Comparison of ENCODE assay signal across 12 mouse cellular contexts in the genomic region with DNA sequence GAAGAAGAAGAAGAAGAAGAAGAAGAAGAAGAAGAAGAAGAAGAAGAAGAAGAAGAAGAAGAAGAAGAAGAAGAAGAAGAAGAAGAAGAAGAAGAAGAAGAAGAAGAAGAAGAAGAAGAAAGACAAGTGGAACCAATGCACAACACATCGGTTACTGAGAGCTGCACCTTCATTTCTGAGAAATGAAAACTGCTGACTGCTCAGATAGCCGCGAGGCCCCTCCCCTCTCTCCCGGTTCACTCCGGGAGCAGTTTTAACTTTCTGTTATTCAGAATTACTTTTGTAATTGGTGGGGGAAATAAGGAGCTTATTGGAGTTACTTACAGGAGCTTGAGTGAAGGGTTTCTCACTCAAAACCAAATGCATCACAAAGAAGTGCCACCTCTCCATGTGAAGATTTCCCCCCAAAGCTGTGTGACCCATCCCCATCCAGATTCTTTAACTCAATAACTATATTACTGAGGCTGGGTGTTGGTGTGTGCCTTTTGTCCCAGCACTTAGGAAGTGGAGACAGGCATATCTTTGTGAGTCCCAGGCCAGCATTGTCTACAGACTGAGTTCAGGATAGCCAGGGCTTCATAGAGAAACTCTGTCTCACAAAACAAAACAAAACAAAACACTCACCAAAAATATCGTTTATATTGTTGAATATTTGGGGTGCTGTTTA. TPM values are rescaled to one million over a fixed set of nuclear protein-coding genes. Genes with fewer than 3 reads are reported as not detected.
DNase-seq lines count a peak whose midpoint lies in the region; TF ChIP-seq lines count a peak whose summit lies in the region.
"Had no signal": no experiment of that assay in that cellular context is flagged by ENCODE, and none has a peak within 500 bp of the region (broad histone marks: within the 10 kb centered on the region; RNA-seq: fewer than 3 reads in every experiment).

No protein-coding gene starts in this region.

- no peak for TF ChIP-seq RAD21 in CH12.LX (IDR thresholded peaks at IDR 0.05; ENCODE audit: low read depth, low read length)

- dilution Hi-C loops in CH12.LX (cut with MboI; ENCODE audit: extremely low pct_ligation_motif_present, extremely low pct_unique_long_range_greater_than_20kb, low sequenced_read_pairs): no loop called here

- H3K9ac ChIP-seq in CH12.LX (ENCODE audit: insufficient read depth, low read depth): no peak overlapping the region
- H3K9ac ChIP-seq: limb, embryonic 13.5 days had no signal

- H3K79me2 ChIP-seq in CH12.LX (replicated peaks; ENCODE audit: control insufficient read depth, extremely low read depth, insufficient read depth, poor library complexity, severe bottlenecking): no peaks in the 10 kb centered on the region

- in situ Hi-C loops in CH12.LX (cut with MboI; ENCODE audit: low pct_ligation_motif_present, low pct_unique_long_range_greater_than_20kb, low sequenced_read_pairs): no loop called here

- DNase-seq in CH12.LX (ENCODE audit: extremely low read depth) (no peak), liver (peak; percentile 74)
- peak; percentile 52 for DNase-seq in c-Kit-negative CD71-positive TER-119-positive erythroid progenitor cells, embryonic 14.5 days (ENCODE audit: low read depth, low spot score)
- peak; percentile 12 for DNase-seq in naive thymus-derived CD4-positive, alpha-beta T cell, adult 2 months (ENCODE audit: low read depth)
- DNase-seq in left cerebral cortex, adult 9 months (ENCODE audit: low spot score in 2 of 2): no peak
- no peak for DNase-seq in frontal cortex, adult 2 months (ENCODE audit: extremely low spot score in 1 of 2, low spot score in 1 of 2)
- no peak for DNase-seq in embryo, embryonic 11 days
- DNase-seq: cerebellum, postnatal 10 days; right cerebral cortex, adult 18-20 months had no signal

- H3K9me3 ChIP-seq in CH12.LX (replicated peaks; ENCODE audit: low read length): peaks cover 30% of the 10 kb centered on the region
- H3K9me3 ChIP-seq: limb, embryonic 13.5 days had no signal

- peaks cover 6 to 37% of the 10 kb centered on the region in 2 experiments; a peak in 3 of 4 replicates for H3K4me1 ChIP-seq in CH12.LX (ENCODE audit: control insufficient read depth in 1 of 2, insufficient read depth in 2 of 2)
- H3K4me1 ChIP-seq: limb, embryonic 13.5 days had no signal

- no peak for TF ChIP-seq EP300 in CH12.LX (IDR thresholded peaks at IDR 0.05; ENCODE audit: low read length)

- H3K36me3 ChIP-seq in CH12.LX (replicated peaks in 1 of 2; ENCODE audit: control insufficient read depth in 1 of 2, insufficient read depth in 1 of 2, low read length in 1 of 2): no peaks in the 10 kb centered on the region
- H3K36me3 ChIP-seq: limb, embryonic 13.5 days had no signal

- TF ChIP-seq CTCF in CH12.LX (conservative IDR thresholded peaks at IDR 0.05 in 1 of 2, IDR thresholded peaks at IDR 0.05 in 1 of 2; ENCODE audit: low read depth in 2 of 2, low read length in 2 of 2): no peak

- H3K4me3 ChIP-seq in CH12.LX (replicated peaks in 1 of 3; ENCODE audit: low read depth in 2 of 3, low read length in 2 of 3, poor library complexity in 1 of 3): no peak overlapping the region
- H3K4me3 ChIP-seq: left cerebral cortex, adult 2 months; limb, embryonic 13.5 days had no signal

- H3K27ac ChIP-seq in CH12.LX (ENCODE audit: insufficient read depth, low read depth): no peak overlapping the region
- H3K27ac ChIP-seq: kidney, postnatal 0 days; left cerebral cortex, adult 2 months; limb, embryonic 13.5 days had no signal

- TF ChIP-seq POLR2A in CH12.LX (IDR thresholded peaks at IDR 0.05; ENCODE audit: low read depth, low read length): no peak

- peak overlapping the region; percentile 72 for H3K4me2 ChIP-seq in CH12.LX (ENCODE audit: insufficient read depth, low read depth, poor library complexity, severe bottlenecking)
- H3K4me2 ChIP-seq: limb, embryonic 13.5 days had no signal

- H3K27me3 ChIP-seq in CH12.LX (replicated peaks): no peaks in the 10 kb centered on the region
- H3K27me3 ChIP-seq: limb, embryonic 13.5 days had no signal

TF ChIP-seq in CH12.LX, 34 proteins besides CTCF, POLR2A, EP300 and RAD21:
- TF ChIP-seq IRF4 (IDR thresholded peaks at IDR 0.05; ENCODE audit: low read depth, low read length): peak; percentile 46; the same call in 1 of the 2 replicates
- 0 out of 2 replicates have a peak, but pooled peaks have one; percentile 50 for TF ChIP-seq MAZ (IDR thresholded peaks at IDR 0.05; ENCODE audit: low read depth, low read length)
- TF ChIP-seq MAFK (IDR thresholded peaks at IDR 0.05; ENCODE audit: insufficient replicate concordance, low read length): peak; percentile 88
- TF ChIP-seq SMC3 (IDR thresholded peaks at IDR 0.05; ENCODE audit: low read depth, low read length): no peak
TF ChIP-seq in CH12.LX: peak in this region for 3.

RNA-seq across cellular contexts. Expression of gene Parp9, which starts 32.3 kb away (rescaled TPM):
- total RNA-seq in CH12.LX (2012; rRNA removed) (26.1 and 30.3 TPM in 2 replicates), CH12.LX (2014; rRNA removed) (53.1 and 56.9 TPM in 2 replicates)
- polyA plus RNA-seq in CH12.LX (2012; ENCODE audit: insufficient read length, low read depth): 33.2 and 34.3 TPM in 2 replicates
- 3.8 and 4.5 TPM in 2 replicates for polyA plus RNA-seq in frontal cortex, adult 2 months (2012; rRNA removed)

RNA-seq across cellular contexts. Expression of gene Dtx3l, which starts 33.0 kb away (rescaled TPM):
- 10.7 and 14.4 TPM in 2 replicates for total RNA-seq in CH12.LX (2012; rRNA removed)
- total RNA-seq in CH12.LX (2014; rRNA removed): 20.4 and 21.1 TPM in 2 replicates
- 12.8 and 17.4 TPM in 2 replicates for polyA plus RNA-seq in CH12.LX (2012; ENCODE audit: insufficient read length, low read depth)
- 3.0 TPM in 2 replicates for polyA plus RNA-seq in frontal cortex, adult 2 months (2012; rRNA removed)

RNA-seq across cellular contexts. Expression of gene Parp14, which starts 34.6 kb away (rescaled TPM):
- total RNA-seq in CH12.LX (2012; rRNA removed) (5.5 and 6.0 TPM in 2 replicates), CH12.LX (2014; rRNA removed) (3.5 and 3.9 TPM in 2 replicates)
- 5.9 and 6.4 TPM in 2 replicates for polyA plus RNA-seq in CH12.LX (2012; ENCODE audit: insufficient read length, low read depth)
- polyA plus RNA-seq in frontal cortex, adult 2 months (2012; rRNA removed): 2.1 TPM in 2 replicates

Comparison
In these comparisons a context has a peak if more than half of its experiments do, and no peak if none do; other contexts are left out.
1. DNase-seq: peak in c-Kit-negative CD71-positive TER-119-positive erythroid progenitor cells, embryonic 14.5 days (single experiment), liver (single experiment) and naive thymus-derived CD4-positive, alpha-beta T cell, adult 2 months (single experiment); none in CH12.LX (single experiment), left cerebral cortex, adult 9 months (0 of 2), frontal cortex, adult 2 months (0 of 2) and embryo, embryonic 11 days (single experiment).